Mouse (Mus musculus) forebrain, embryonic 15.5 days (tissue): Measurements from ENCODE around the gene Eif4e1b. TPM values are rescaled to one million over a fixed set of nuclear protein-coding genes. Genes with fewer than 3 reads are reported as not detected.

Experiments used
- ATAC-seq: fragments of 200-750 bp; cut with Nextera tagmentation; replicated peaks from 2 replicates; pipeline ENCODE4 v1.8.0; 2017; ENCODE audit warnings: mild to moderate bottlenecking, moderate TSS enrichment, moderate library complexity
- H3K27ac ChIP-seq: fragments of 300-500 bp; sonication (generic); replicated peaks from 2 replicates; pipeline ENCODE4 v1.5.1; 2015; ENCODE audit warnings: mild to moderate bottlenecking, inconsistent platforms
- H3K27me3 ChIP-seq: fragments of 300-500 bp; sonication (generic); 2 replicates; pipeline ENCODE4 v1.6.1; 2015; ENCODE audit warnings: inconsistent platforms
- H3K36me3 ChIP-seq: fragments of 300-500 bp; sonication (generic); 2 replicates; pipeline ENCODE4 v1.6.1; 2015; ENCODE audit warnings: mild to moderate bottlenecking, inconsistent platforms
- H3K4me1 ChIP-seq: fragments of 300-500 bp; sonication (generic); 2 replicates; pipeline ENCODE4 v1.6.1; 2015; ENCODE audit warnings: inconsistent platforms
- H3K4me2 ChIP-seq: fragments of 300-500 bp; sonication (generic); replicated peaks from 2 replicates; pipeline ENCODE4 v1.6.1; 2015; ENCODE audit warnings: mild to moderate bottlenecking, inconsistent platforms
- H3K4me3 ChIP-seq: fragments of 300-500 bp; sonication (generic); 2 replicates; pipeline ENCODE4 v1.5.1; 2015; ENCODE audit warnings: mild to moderate bottlenecking, inconsistent platforms
- H3K9ac ChIP-seq: fragments of 300-500 bp; sonication (generic); replicated peaks from 2 replicates; pipeline ENCODE4 v1.6.1; 2015; ENCODE audit warnings: mild to moderate bottlenecking, inconsistent platforms
- H3K9me3 ChIP-seq: fragments of 300-500 bp; sonication (generic); 2 replicates; pipeline ENCODE4 v1.6.1; 2016; ENCODE audit warnings: inconsistent platforms
- WGBS: fragments of 180-500 bp; shearing (Covaris S2); methylation state at CpG from one replicate; pipeline ENCODE4 v1.1.7; 2015; ENCODE audit warnings: mixed read lengths; 5-methylcytosine and 5-hydroxymethylcytosine counted together
- polyA plus RNA-seq: library from polyadenylated mRNA; unstranded; fragments of >200 nt; fragmentation: Nextera tagmentation; extraction: Ambion mirVana; gene quantifications from 2 replicates; pipeline ENCODE4 v1.2.1, GENCODE M21; 2015

Eif4e1b gene
- polyA plus RNA-seq, 1 experiment from 2014 or later, result not detected

DNA sequence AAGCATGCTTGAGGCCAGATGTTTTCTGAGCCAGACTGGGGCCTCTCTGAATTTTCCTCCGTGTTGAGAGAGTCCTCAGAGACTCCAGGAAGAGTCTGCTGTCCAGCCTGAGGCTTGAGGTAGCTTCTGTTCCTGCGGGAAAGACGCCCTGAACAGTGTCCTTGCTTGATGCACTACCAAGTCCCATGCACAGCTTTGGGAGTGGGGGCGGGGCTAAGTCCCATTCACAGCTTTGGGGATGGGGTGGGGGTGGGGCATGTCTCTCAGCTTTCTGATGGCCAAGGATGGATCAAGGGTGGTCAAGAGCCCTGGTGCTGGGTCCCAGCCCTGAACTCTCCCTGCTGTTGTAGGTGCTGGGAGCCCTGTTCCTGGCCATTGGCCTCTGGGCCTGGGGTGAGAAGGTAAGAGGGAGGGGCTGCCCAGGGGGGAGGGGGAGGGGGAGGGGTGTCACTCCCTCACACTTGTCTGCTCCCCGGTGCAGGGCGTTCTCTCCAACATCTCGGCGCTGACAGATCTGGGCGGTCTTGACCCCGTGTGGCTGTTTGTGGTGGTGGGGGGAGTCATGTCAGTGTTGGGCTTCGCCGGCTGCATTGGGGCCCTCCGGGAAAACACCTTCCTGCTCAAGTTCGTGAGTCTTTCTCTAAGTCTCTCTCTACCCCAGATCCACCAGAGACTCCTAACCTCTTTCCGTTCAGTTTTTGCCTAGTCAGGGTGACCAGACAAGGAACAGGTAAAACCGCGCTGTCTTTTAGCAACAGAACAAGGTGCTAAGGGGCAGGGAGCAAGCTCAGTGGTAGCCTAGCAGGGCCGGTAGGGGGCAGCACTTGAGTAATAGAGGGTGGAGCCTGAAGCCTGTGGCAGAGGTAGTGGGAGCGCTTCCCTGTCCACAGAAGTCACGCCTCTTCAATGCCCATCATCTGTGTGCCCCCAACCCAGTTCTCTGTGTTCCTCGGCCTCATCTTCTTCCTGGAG lies 8.7 kb downstream of the Eif4e1b start:
- no peak for ATAC-seq
- Histone ChIP-seq H3K27ac (no peak overlapping the region), H3K36me3 (no peaks in the 10 kb centered on the region), H3K4me3 (no peak overlapping the region), H3K9ac (no peak overlapping the region), H3K27me3 (peaks cover 9% of the 10 kb centered on the region), H3K9me3 (no peaks in the 10 kb centered on the region), H3K4me2 (no peak overlapping the region), H3K4me1 (peaks cover 17% of the 10 kb centered on the region)
- WGBS, result 25% methylated on average over 21 of the region's 21 CpGs

DNA sequence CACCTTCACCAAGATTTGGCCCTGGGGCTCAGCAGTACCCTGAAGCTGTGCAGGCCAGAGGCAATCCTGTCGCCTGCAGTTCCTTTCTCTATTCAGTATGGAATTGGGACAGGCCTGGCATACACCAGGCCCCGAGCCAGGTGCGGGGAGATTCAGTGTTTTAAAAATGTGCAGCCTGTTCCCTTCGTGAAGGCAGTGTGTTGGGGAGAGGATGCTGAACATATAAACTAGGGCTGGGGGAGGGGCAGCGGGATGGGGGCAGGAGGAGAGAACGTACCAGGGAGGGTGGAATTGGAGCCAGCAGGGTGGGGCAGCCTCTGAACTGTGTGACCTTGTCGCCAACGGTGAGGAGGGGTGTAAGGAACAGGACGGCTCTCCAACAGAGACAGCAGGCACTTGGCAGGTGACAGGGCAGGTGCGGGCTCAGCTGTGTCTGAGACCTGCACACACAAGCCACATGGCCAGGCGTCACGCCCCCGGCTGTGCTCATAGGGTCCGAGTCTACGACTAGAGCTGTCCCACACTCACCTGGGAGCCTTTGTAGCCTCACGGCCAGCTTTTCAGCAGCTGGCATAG lies 10.3 kb downstream of the Eif4e1b start:
- no peak overlapping the region for H3K27ac ChIP-seq
- H3K4me3 ChIP-seq, result no peak overlapping the region
- H3K4me1 ChIP-seq, result peaks cover 14% of the 10 kb centered on the region
- ATAC-seq, result no peak
- WGBS, result 77% methylated on average over 16 of the region's 16 CpGs
- H3K9me3 ChIP-seq, result no peaks in the 10 kb centered on the region
- no peak overlapping the region for H3K9ac ChIP-seq
- H3K4me2 ChIP-seq, result no peak overlapping the region
- no peaks in the 10 kb centered on the region for H3K36me3 ChIP-seq
- peaks cover 15% of the 10 kb centered on the region for H3K27me3 ChIP-seq

DNA sequence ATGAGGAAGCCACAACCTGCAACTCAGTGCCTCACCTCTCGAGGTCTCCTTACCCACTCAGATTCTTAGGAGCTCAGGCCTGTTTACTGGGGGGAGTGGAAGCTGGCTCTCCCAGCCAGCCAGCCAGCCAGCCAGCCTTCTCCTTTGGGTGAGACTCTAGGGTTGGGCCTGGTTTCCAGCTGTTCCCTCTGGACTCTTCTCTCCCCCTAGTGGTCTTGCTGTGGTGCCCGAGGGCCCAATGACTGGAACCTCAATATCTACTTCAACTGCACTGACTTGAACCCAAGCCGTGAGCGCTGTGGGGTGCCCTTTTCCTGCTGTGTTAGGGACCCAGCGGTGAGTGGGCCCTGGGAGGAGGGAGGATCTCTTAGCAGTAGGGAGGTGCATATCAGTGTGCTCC lies 11.0 kb downstream of the Eif4e1b start:
- no peaks in the 10 kb centered on the region for H3K36me3 ChIP-seq
- H3K4me2 ChIP-seq, result no peak overlapping the region
- peaks cover 15% of the 10 kb centered on the region for H3K27me3 ChIP-seq
- no peak overlapping the region for H3K4me3 ChIP-seq
- no peak for ATAC-seq
- H3K27ac ChIP-seq, result no peak overlapping the region
- no peak overlapping the region for H3K9ac ChIP-seq
- no peaks in the 10 kb centered on the region for H3K9me3 ChIP-seq
- H3K4me1 ChIP-seq, result peaks cover 7% of the 10 kb centered on the region
- 47% methylated on average over 5 of the region's 5 CpGs for WGBS

DNA sequence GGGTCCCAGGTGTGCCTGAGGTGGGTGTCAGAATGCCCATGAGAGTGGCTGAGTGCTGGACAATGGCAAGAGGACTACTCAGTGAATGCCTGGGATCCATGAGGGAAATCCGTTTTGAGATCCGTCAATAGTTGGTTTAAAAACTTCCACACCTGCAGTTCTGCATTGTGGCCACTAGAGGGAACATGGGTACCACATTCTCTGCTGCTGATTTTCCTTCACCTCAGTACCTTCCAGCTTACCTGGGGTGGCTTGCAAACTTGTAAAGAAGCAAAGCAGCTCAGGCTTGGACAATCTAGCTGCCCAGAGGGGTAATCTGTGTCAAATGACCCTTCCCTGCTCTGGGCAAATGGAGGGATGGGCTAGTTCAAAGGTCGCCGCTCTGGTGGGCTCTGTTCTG lies 13.6 kb downstream of the Eif4e1b start:
- H3K36me3 ChIP-seq, result no peaks in the 10 kb centered on the region
- no peaks in the 10 kb centered on the region for H3K9me3 ChIP-seq
- H3K4me3 ChIP-seq, result no peak overlapping the region
- H3K27me3 ChIP-seq, result 0 out of 2 replicates have a peak, but pooled peaks cover 6% of the 10 kb centered on the region
- H3K4me2 ChIP-seq, result no peak overlapping the region
- no peak for ATAC-seq
- H3K9ac ChIP-seq, result no peak overlapping the region
- WGBS, result 38% methylated on average over 4 of the region's 4 CpGs
- no peak overlapping the region for H3K27ac ChIP-seq
- peaks cover 5% of the 10 kb centered on the region for H3K4me1 ChIP-seq

DNA sequence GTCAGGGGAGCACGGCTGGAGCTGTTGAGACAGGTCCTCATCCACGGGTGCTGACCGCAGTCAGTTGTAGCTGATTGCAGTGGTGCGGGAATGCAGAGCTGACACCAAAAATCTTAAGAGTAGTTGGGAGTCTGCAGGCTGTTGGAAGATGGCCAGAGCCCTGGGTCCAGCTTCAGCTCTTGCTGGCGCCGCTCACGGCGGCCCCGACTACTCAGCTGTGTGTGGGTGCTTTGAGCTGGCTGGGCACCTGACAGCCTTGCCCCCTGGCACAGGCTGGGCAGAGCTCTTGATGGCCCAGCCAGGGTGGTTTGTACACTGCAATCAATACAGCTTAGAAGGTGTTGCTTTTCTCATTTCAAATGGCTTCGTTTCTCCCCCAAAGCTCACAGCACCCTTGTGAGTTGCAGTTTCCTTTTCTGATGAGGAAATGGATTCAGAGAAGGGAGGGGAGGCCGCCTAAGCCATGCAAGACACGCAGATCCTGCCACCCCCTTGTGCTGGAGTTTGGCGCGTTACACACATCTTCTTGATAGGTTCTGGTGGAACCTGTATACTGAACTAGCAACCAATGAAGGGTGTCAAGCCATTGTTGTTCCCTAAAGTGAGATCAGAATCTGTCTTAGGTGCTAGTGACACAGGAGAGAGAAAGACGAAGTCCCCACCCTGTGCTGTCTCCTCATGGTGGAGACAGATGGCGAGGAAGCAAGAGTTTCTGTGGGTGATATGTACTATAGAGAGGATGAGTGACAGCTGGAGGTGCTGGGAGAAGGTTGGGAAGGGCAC lies 14.3 kb downstream of the Eif4e1b start:
- H3K9me3 ChIP-seq, result no peaks in the 10 kb centered on the region
- WGBS, result 82% methylated on average over 16 of the region's 16 CpGs
- peaks cover 5% of the 10 kb centered on the region for H3K4me1 ChIP-seq
- no peak overlapping the region for H3K9ac ChIP-seq
- H3K36me3 ChIP-seq, result no peaks in the 10 kb centered on the region
- H3K27ac ChIP-seq, result no peak overlapping the region
- 0 out of 2 replicates have a peak, but pooled peaks cover 6% of the 10 kb centered on the region for H3K27me3 ChIP-seq
- no peak overlapping the region for H3K4me3 ChIP-seq
- H3K4me2 ChIP-seq, result no peak overlapping the region
- no peak for ATAC-seq

DNA sequence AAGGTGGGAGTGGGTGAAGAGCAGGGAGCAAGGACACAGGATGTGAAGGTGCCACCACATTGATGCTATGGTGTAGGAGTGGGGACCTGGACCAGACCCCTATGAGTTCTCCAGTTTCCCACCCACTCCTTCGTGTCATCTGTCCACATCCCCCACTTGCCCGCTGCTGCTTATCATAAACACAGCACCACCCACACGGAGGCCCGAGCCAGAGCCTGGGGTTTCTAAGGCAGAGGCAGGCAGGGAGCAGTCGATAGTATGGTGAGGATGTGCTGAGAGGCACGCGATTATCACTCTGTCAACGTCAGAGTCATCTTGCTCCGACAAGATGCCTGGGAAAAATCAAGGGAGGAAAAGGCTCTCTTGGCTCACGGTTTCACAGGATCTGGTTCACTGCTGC lies 14.9 kb downstream of the Eif4e1b start:
- Histone ChIP-seq H3K4me2 (no peak overlapping the region), H3K27ac (no peak overlapping the region), H3K4me1 (peaks cover 5% of the 10 kb centered on the region), H3K27me3 (0 out of 2 replicates have a peak, but pooled peaks cover 6% of the 10 kb centered on the region), H3K9ac (no peak overlapping the region), H3K9me3 (no peaks in the 10 kb centered on the region), H3K36me3 (no peaks in the 10 kb centered on the region), H3K4me3 (no peak overlapping the region)
- ATAC-seq, result no peak
- 82% methylated on average over 10 of the region's 10 CpGs for WGBS

DNA sequence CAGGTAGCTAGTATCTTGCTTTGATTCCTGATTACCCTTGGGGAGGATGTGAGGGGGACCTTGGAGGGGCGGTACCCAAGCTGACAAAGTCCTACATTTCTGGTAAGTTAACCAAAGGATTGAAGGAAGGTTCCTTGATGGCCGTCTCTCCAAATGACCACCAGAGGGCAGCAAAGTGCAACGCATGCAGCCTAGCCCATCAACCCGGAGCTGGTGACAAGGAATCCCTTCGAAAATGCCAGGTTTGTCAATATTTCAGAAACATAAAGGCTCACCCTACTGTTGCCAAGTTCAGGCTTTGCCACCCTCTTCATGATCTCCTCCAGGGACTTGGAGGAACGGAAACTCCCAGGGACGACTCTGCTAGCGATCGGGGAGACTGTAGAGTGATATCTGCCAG lies 15.9 kb downstream of the Eif4e1b start:
- Histone ChIP-seq H3K4me2 (0 out of 2 replicates have a peak overlapping the region, but pooled peaks have one; percentile 19), H3K27ac (no peak overlapping the region), H3K4me3 (no peak overlapping the region), H3K9ac (no peak overlapping the region), H3K9me3 (no peaks in the 10 kb centered on the region), H3K27me3 (0 out of 2 replicates have a peak, but pooled peaks cover 6% of the 10 kb centered on the region), H3K4me1 (peaks cover 5% of the 10 kb centered on the region), H3K36me3 (no peaks in the 10 kb centered on the region)
- WGBS, result 19% methylated on average over 9 of the region's 9 CpGs
- peak; percentile 57 for ATAC-seq

DNA sequence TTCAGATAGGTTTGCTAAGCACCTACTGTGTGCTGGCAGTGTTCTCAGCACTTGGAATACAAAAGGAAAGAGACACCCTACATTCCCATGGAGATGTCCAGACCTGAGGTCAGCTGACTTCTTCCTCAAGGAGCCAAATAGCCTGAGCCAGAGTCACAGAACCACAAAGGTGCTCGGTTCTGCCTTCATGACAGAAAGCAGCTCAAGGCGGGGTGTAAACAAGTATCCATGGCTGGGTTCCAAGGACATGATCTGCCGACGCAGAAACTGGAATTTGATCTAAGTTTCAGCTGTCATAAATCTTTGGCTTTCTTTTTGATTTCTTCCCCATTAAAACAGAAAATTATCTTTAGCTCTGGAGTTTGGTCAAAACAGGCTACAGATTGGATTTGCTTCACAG lies 16.4 kb downstream of the Eif4e1b start:
- Histone ChIP-seq H3K27ac (no peak overlapping the region), H3K4me1 (peaks cover 5% of the 10 kb centered on the region), H3K4me2 (0 out of 2 replicates have a peak overlapping the region, but pooled peaks have one; percentile 19), H3K36me3 (no peaks in the 10 kb centered on the region), H3K27me3 (0 out of 2 replicates have a peak, but pooled peaks cover 6% of the 10 kb centered on the region), H3K9ac (no peak overlapping the region), H3K4me3 (no peak overlapping the region), H3K9me3 (no peaks in the 10 kb centered on the region)
- 60% methylated on average over 4 of the region's 4 CpGs for WGBS
- no peak for ATAC-seq

DNA sequence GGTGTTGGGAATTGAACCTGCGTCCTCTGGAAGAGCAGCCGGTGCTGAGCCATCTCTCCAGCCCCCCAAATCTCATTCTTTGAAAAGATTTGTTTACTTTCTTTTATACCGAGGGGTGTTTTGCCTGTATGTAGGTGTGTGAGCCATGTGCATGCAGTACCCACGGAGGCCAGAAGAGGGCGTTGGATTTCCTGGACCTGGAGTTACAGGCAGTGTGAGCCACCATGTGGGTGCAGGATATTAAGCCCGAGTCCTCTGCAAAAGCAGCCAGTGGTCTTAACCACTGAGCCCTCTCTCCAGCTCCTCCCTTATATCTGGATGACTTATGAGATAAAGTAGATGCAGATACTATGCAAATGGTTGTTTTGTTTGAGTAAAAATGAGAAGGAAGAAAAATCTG lies 19.2 kb downstream of the Eif4e1b start:
- WGBS, result 81% methylated on average over 6 of the region's 6 CpGs
- H3K27me3 ChIP-seq, result 0 out of 2 replicates have a peak, but pooled peaks cover 6% of the 10 kb centered on the region
- no peak for ATAC-seq
- no peak overlapping the region for H3K27ac ChIP-seq
- no peak overlapping the region for H3K4me3 ChIP-seq
- H3K9ac ChIP-seq, result no peak overlapping the region
- H3K36me3 ChIP-seq, result no peaks in the 10 kb centered on the region
- no peaks in the 10 kb centered on the region for H3K9me3 ChIP-seq
- no peak overlapping the region for H3K4me2 ChIP-seq
- H3K4me1 ChIP-seq, result peaks cover 5% of the 10 kb centered on the region

DNA sequence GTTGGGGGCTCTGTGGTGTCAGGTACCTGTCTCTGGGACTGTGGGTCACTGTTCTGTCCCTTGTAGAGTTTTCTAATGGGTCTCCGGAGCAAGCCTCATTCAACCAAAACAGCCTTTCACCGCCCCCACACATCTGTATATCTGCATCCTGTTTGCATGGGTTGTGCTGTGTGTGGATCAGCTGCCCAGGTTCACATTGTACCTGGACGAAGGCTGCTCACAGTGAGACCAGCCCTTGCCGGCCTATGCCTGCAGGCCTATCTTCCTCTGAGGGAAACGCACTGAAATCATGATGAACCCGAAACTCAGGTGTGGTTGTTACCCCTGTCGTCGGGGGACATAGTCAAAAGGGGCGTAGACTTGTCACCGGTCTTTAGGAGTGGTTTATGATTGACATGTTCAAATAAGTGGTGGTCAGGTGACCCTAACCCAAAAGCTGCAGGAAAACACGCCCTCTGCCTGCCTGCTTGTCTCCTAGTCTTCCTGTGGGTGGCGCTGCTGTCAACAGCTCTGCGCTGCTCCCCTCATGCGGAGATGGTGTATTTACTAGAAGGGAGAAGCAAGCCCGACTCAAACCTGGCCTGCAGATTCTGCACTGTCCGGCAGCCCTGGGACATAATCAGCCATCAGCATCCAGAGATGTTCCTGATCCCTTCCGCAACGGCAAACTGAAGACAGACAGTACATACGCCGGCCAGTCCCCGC lies 21.5 kb downstream of the Eif4e1b start:
- WGBS, result 46% methylated on average over 21 of the region's 21 CpGs
- Histone ChIP-seq H3K36me3 (no peaks in the 10 kb centered on the region), H3K4me3 (no peak overlapping the region), H3K4me2 (no peak overlapping the region), H3K4me1 (no peaks in the 10 kb centered on the region), H3K9me3 (no peaks in the 10 kb centered on the region), H3K27me3 (no peaks in the 10 kb centered on the region), H3K27ac (no peak overlapping the region), H3K9ac (no peak overlapping the region)
- ATAC-seq, result no peak

DNA sequence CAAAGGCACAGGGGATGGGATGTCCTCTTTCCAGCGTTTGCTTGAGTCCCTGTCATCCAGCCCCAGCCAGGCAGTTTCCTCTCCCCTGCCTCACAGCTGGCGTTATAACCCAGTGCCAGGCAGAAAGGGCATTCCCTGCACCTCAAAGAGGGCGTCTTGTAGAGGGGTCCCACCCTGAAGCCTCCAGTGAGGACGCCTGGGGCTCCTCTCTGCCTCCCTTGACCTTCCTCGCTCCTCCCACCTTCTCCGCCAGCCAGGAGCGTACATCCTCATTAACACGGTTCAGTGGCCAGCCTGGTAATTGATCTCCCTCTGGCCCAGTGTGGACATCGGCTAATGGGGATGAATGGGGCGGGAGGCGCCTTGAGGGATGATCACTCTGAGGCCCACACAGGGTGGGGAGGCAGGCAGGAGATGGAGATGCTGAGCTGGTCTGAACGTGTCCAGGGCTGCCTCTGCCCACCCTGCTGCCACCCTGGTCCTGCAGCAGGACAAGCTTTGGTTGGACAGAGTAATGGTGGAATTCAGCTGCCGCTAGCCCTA lies 22.7 kb downstream of the Eif4e1b start:
- WGBS, result 12% methylated on average over 13 of the region's 13 CpGs
- H3K27ac ChIP-seq, result no peak overlapping the region
- no peak for ATAC-seq
- H3K9ac ChIP-seq, result no peak overlapping the region
- H3K27me3 ChIP-seq, result no peaks in the 10 kb centered on the region
- no peak overlapping the region for H3K4me3 ChIP-seq
- H3K36me3 ChIP-seq, result no peaks in the 10 kb centered on the region
- no peaks in the 10 kb centered on the region for H3K9me3 ChIP-seq
- no peak overlapping the region for H3K4me2 ChIP-seq
- no peaks in the 10 kb centered on the region for H3K4me1 ChIP-seq
